Mouse (Mus musculus): ENCODE measurements around the gene Pemt. TPM values are rescaled to one million over a fixed set of nuclear protein-coding genes. Genes with fewer than 3 reads are reported as not detected.

Gene Pemt
- total and polyA plus RNA-seq, 2 experiments from 2014 or later, result 6.9 to 11.9 TPM

- H3K9me3 ChIP-seq (replicated peaks; ENCODE audit: control insufficient read depth, low read length), result no peaks in the 10 kb centered on the region
- ATAC-seq (ENCODE audit: insufficient read depth, low read depth), result no peak
- H3K27ac ChIP-seq (ENCODE audit: low read depth), result no peak overlapping the region
- TF ChIP-seq EP300 (IDR thresholded peaks at IDR 0.05; ENCODE audit: low read depth) (no peak), CTCF (IDR thresholded peaks at IDR 0.05; ENCODE audit: low read depth) (no peak)
- no peaks in the 10 kb centered on the region for H3K27me3 ChIP-seq (ENCODE audit: control insufficient read depth, insufficient read depth, low read length)
- no peak overlapping the region for H3K9ac ChIP-seq (replicated peaks; ENCODE audit: low read depth, low read length)
- WGBS, result 43% methylated on average over 1 of the region's 1 CpGs
- no peak overlapping the region for H3K4me3 ChIP-seq (ENCODE audit: low read depth, low read length)
- no peaks in the 10 kb centered on the region for H3K36me3 ChIP-seq (replicated peaks; ENCODE audit: control insufficient read depth, insufficient read depth, low read length)
- H3K4me1 ChIP-seq (ENCODE audit: control insufficient read depth, insufficient read depth), result no peaks in the 10 kb centered on the region
- no peak for DNase-seq (ENCODE audit: low spot score)
- no peak overlapping the region for H3K4me2 ChIP-seq (ENCODE audit: low read depth, low read length)
These were observed 19.0 kb upstream of the Pemt start for GRCm38 (mm10) chr11:60065267-60065666.

- no peak overlapping the region for H3K27ac ChIP-seq (ENCODE audit: low read depth)
- no peak overlapping the region for H3K4me2 ChIP-seq (ENCODE audit: low read depth, low read length)
- 68% methylated on average over 4 of the region's 4 CpGs for WGBS
- H3K4me3 ChIP-seq (ENCODE audit: low read depth, low read length), result no peak overlapping the region
- H3K27me3 ChIP-seq (ENCODE audit: control insufficient read depth, insufficient read depth, low read length), result no peaks in the 10 kb centered on the region
- no peaks in the 10 kb centered on the region for H3K36me3 ChIP-seq (replicated peaks; ENCODE audit: control insufficient read depth, insufficient read depth, low read length)
- no peaks in the 10 kb centered on the region for H3K4me1 ChIP-seq (ENCODE audit: control insufficient read depth, insufficient read depth)
- no peaks in the 10 kb centered on the region for H3K9me3 ChIP-seq (replicated peaks; ENCODE audit: control insufficient read depth, low read length)
- TF ChIP-seq CTCF (IDR thresholded peaks at IDR 0.05; ENCODE audit: low read depth) (no peak), EP300 (IDR thresholded peaks at IDR 0.05; ENCODE audit: low read depth) (no peak)
- ATAC-seq (ENCODE audit: insufficient read depth, low read depth) (no peak), DNase-seq (ENCODE audit: low spot score) (no peak)
- no peak overlapping the region for H3K9ac ChIP-seq (replicated peaks; ENCODE audit: low read depth, low read length)
These were observed 15.3 kb upstream of the Pemt start for GRCm38 (mm10) chr11:60061504-60062006.

- Histone ChIP-seq H3K36me3 (replicated peaks; ENCODE audit: control insufficient read depth, insufficient read depth, low read length) (no peaks in the 10 kb centered on the region), H3K27ac (ENCODE audit: low read depth) (no peak overlapping the region), H3K9ac (replicated peaks; ENCODE audit: low read depth, low read length) (no peak overlapping the region), H3K4me1 (ENCODE audit: control insufficient read depth, insufficient read depth) (no peaks in the 10 kb centered on the region), H3K4me2 (ENCODE audit: low read depth, low read length) (no peak overlapping the region), H3K9me3 (replicated peaks; ENCODE audit: control insufficient read depth, low read length) (no peaks in the 10 kb centered on the region), H3K27me3 (ENCODE audit: control insufficient read depth, insufficient read depth, low read length) (no peaks in the 10 kb centered on the region), H3K4me3 (ENCODE audit: low read depth, low read length) (no peak overlapping the region)
- WGBS, result 92% methylated on average over 2 of the region's 2 CpGs
- ATAC-seq (ENCODE audit: insufficient read depth, low read depth) (no peak), DNase-seq (ENCODE audit: low spot score) (no peak)
- no peak for TF ChIP-seq EP300 (IDR thresholded peaks at IDR 0.05; ENCODE audit: low read depth)
- no peak for TF ChIP-seq CTCF (IDR thresholded peaks at IDR 0.05; ENCODE audit: low read depth)
These were observed 13.7 kb upstream of the Pemt start for GRCm38 (mm10) chr11:60060026-60060425.

GRCm38 (mm10) chr11:60058441-60058840 is 12.2 kb upstream of the Pemt start:
- H3K27me3 ChIP-seq (ENCODE audit: control insufficient read depth, insufficient read depth, low read length), result no peaks in the 10 kb centered on the region
- no peaks in the 10 kb centered on the region for H3K9me3 ChIP-seq (replicated peaks; ENCODE audit: control insufficient read depth, low read length)
- H3K4me1 ChIP-seq (ENCODE audit: control insufficient read depth, insufficient read depth), result no peaks in the 10 kb centered on the region
- TF ChIP-seq EP300 (IDR thresholded peaks at IDR 0.05; ENCODE audit: low read depth), result no peak
- no peak for TF ChIP-seq CTCF (IDR thresholded peaks at IDR 0.05; ENCODE audit: low read depth)
- no peak for ATAC-seq (ENCODE audit: insufficient read depth, low read depth)
- no peak overlapping the region for H3K27ac ChIP-seq (ENCODE audit: low read depth)
- WGBS, result 66% methylated on average over 10 of the region's 10 CpGs
- no peak overlapping the region for H3K4me3 ChIP-seq (ENCODE audit: low read depth, low read length)
- H3K9ac ChIP-seq (replicated peaks; ENCODE audit: low read depth, low read length), result no peak overlapping the region
- H3K36me3 ChIP-seq (replicated peaks; ENCODE audit: control insufficient read depth, insufficient read depth, low read length), result no peaks in the 10 kb centered on the region
- H3K4me2 ChIP-seq (ENCODE audit: low read depth, low read length), result no peak overlapping the region
- DNase-seq (ENCODE audit: low spot score), result no peak

- TF ChIP-seq EP300 (IDR thresholded peaks at IDR 0.05; ENCODE audit: low read depth) (no peak), CTCF (IDR thresholded peaks at IDR 0.05; ENCODE audit: low read depth) (no peak)
- no peaks in the 10 kb centered on the region for H3K9me3 ChIP-seq (replicated peaks; ENCODE audit: control insufficient read depth, low read length)
- ATAC-seq (ENCODE audit: insufficient read depth, low read depth) (no peak), DNase-seq (ENCODE audit: low spot score) (no peak)
- WGBS, result 54% methylated on average over 2 of the region's 2 CpGs
- no peaks in the 10 kb centered on the region for H3K27me3 ChIP-seq (ENCODE audit: control insufficient read depth, insufficient read depth, low read length)
- no peaks in the 10 kb centered on the region for H3K36me3 ChIP-seq (replicated peaks; ENCODE audit: control insufficient read depth, insufficient read depth, low read length)
- no peak overlapping the region for H3K4me2 ChIP-seq (ENCODE audit: low read depth, low read length)
- H3K27ac ChIP-seq (ENCODE audit: low read depth), result no peak overlapping the region
- no peak overlapping the region for H3K4me3 ChIP-seq (ENCODE audit: low read depth, low read length)
- no peaks in the 10 kb centered on the region for H3K4me1 ChIP-seq (ENCODE audit: control insufficient read depth, insufficient read depth)
- H3K9ac ChIP-seq (replicated peaks; ENCODE audit: low read depth, low read length), result no peak overlapping the region
These were observed 11.7 kb upstream of the Pemt start for GRCm38 (mm10) chr11:60057987-60058386.

- H3K4me2 ChIP-seq (ENCODE audit: low read depth, low read length), result no peak overlapping the region
- no peaks in the 10 kb centered on the region for H3K27me3 ChIP-seq (ENCODE audit: control insufficient read depth, insufficient read depth, low read length)
- H3K9ac ChIP-seq (replicated peaks; ENCODE audit: low read depth, low read length), result no peak overlapping the region
- no peak overlapping the region for H3K4me3 ChIP-seq (ENCODE audit: low read depth, low read length)
- H3K4me1 ChIP-seq (ENCODE audit: control insufficient read depth, insufficient read depth), result no peaks in the 10 kb centered on the region
- no peaks in the 10 kb centered on the region for H3K36me3 ChIP-seq (replicated peaks; ENCODE audit: control insufficient read depth, insufficient read depth, low read length)
- DNase-seq (ENCODE audit: low spot score), result no peak
- no peak for ATAC-seq (ENCODE audit: insufficient read depth, low read depth)
- no peaks in the 10 kb centered on the region for H3K9me3 ChIP-seq (replicated peaks; ENCODE audit: control insufficient read depth, low read length)
- TF ChIP-seq CTCF (IDR thresholded peaks at IDR 0.05; ENCODE audit: low read depth), result no peak
- TF ChIP-seq EP300 (IDR thresholded peaks at IDR 0.05; ENCODE audit: low read depth), result no peak
- WGBS, result 76% methylated on average over 6 of the region's 6 CpGs
- H3K27ac ChIP-seq (ENCODE audit: low read depth), result no peak overlapping the region
These were observed 10.2 kb upstream of the Pemt start for GRCm38 (mm10) chr11:60056520-60056919.

Data from heart, postnatal 0 days (tissue).